Mouse (Mus musculus) E14TG2a.4 (cell line): ENCODE measurements around the gene Nucb1.

Experiments used
- CTCF ChIP-seq: conservative IDR thresholded peaks from 2 replicates; pipeline ENCODE4 v1.5.1; 2014; ENCODE audit warnings: low read length
- NANOG ChIP-seq: IDR thresholded peaks from 2 replicates; pipeline ENCODE4 v1.6.1; 2014; ENCODE audit warnings: borderline replicate concordance, low read length, mixed read lengths
- POU5F1 ChIP-seq: IDR thresholded peaks from 2 replicates; pipeline ENCODE4 v1.6.1; 2014; ENCODE audit warnings: low read length, borderline replicate concordance

- TF ChIP-seq CTCF = no peak
- no peak for TF ChIP-seq POU5F1
- TF ChIP-seq NANOG = no peak
These were observed at the start of gene Nucb1 for GRCm38 (mm10) chr7:45509912-45510787.
